Mouse (Mus musculus): ENCODE measurements around the gene Cacna2d4.

DNA sequence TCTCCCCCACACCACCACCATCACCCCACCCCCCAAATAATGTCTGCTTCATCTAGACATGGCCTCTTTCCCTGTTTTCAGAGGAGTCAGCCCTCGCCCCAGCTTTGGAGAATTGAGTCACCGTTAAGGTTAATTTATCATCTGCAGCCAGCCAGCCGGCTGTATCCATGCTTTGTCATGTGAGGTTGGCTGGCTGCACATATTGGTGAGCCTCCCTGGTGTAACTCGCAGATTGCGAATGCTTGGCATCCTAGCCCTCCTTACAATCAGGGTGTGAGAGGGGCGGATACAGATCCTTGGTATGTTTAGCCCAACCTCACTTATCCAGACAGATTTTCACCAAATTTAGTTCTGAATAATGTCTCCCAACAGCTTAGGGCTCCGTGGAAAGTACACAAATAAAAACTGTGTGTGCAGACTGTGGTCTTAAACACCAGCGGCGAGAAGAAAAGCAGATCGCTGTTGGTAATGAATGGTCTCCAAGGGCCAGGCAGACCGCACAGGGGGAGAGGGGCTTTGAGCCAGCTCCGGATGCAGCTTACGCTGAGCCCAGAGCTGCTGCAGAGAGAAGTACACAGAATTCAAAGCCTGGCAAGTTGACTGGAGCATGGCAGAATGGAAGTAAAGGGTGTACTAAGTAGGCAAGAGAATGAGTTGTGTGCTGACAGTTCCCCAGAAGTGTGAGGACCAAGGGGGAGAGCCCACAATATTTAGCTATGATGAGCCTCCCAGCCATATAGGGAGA lies 11.7 kb upstream of the Cacna2d4 start:
- TF ChIP-seq CTCF (IDR thresholded peaks at IDR 0.05; ENCODE audit: low read depth) (no peak), EP300 (IDR thresholded peaks at IDR 0.05; ENCODE audit: low read depth) (no peak)

Measured in liver, embryonic 14.5 days (tissue).